ENCODE assay signal across 20 mouse cellular contexts in the genomic region with DNA sequence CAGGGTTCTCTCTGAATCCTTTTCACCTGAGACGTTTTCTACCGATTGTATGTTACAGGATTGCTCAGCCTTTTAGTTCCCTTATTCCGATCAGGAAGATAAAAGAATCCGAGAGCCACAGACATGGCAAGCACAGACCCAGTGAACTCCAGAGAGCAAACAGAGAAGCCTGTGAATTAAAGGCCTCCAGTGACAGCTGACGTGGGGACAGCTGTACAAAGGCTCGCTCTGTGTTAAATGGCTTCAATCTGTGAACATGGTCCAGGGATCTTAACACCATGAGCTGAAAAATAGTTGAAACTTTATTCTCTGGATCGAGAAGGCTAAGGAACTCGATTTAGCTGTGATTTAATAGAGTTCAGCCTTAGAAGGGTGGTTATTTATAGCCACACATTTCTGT.
DNase-seq lines count a peak whose midpoint lies in the region; ATAC-seq and TF ChIP-seq lines count a peak whose summit lies in the region.
"Had no signal": no experiment of that assay in that cellular context is flagged by ENCODE, and none has a peak within 500 bp of the region (broad histone marks: within the 10 kb centered on the region; RNA-seq: fewer than 3 reads in every experiment).

No protein-coding gene starts in this region.

- ATAC-seq in midbrain, postnatal 0 days (ENCODE audit: low FRiP score), result no peak
- ATAC-seq in midbrain, embryonic 15.5 days (replicated peaks), result no peak
- no peak; the same call in 1 of the 2 replicates for ATAC-seq in embryonic facial prominence, embryonic 14.5 days (ENCODE audit: low read depth)
- ATAC-seq in forebrain, embryonic 14.5 days, result no peak
- ATAC-seq: forebrain, postnatal 0 days; inflammation-experienced regulatory T-cells, adult 6 months had no signal

- H3K79me2 ChIP-seq in myocyte (ENCODE audit: control insufficient read depth, insufficient read depth), result no peaks in the 10 kb centered on the region

- no peaks in the 10 kb centered on the region for H3K27me3 ChIP-seq in midbrain, postnatal 0 days (ENCODE audit: insufficient read depth, low read length)
- no peaks in the 10 kb centered on the region for H3K27me3 ChIP-seq in midbrain, embryonic 15.5 days (replicated peaks)
- H3K27me3 ChIP-seq in embryonic facial prominence, embryonic 14.5 days (replicated peaks; ENCODE audit: control insufficient read depth, insufficient read depth, low read length), result no peaks in the 10 kb centered on the region
- no peaks in the 10 kb centered on the region for H3K27me3 ChIP-seq in myocyte (ENCODE audit: control insufficient read depth, insufficient read depth, insufficient read length)
- H3K27me3 ChIP-seq in forebrain, embryonic 14.5 days (replicated peaks; ENCODE audit: control insufficient read depth, insufficient read depth, low read length), result no peaks in the 10 kb centered on the region
- H3K27me3 ChIP-seq: forebrain, embryonic 12.5 days; heart, embryonic 15.5 days; hindbrain, embryonic 15.5 days had no signal

- WGBS in midbrain, postnatal 0 days, result 56% methylated on average over 8 of the region's 8 CpGs
- 59% methylated on average over 8 of the region's 8 CpGs for WGBS in midbrain, embryonic 15.5 days
- WGBS in embryonic facial prominence, embryonic 14.5 days, result 48% methylated on average over 8 of the region's 8 CpGs
- 65% methylated on average over 8 of the region's 8 CpGs for WGBS in forebrain, embryonic 14.5 days

- no peaks in the 10 kb centered on the region for H3K4me1 ChIP-seq in midbrain, postnatal 0 days (ENCODE audit: insufficient read depth, low read length)
- no peaks in the 10 kb centered on the region for H3K4me1 ChIP-seq in midbrain, embryonic 15.5 days
- H3K4me1 ChIP-seq in embryonic facial prominence, embryonic 14.5 days (ENCODE audit: control insufficient read depth, insufficient read depth, low read length), result no peaks in the 10 kb centered on the region
- H3K4me1 ChIP-seq in forebrain, embryonic 14.5 days (ENCODE audit: control insufficient read depth, insufficient read depth, low read length), result no peaks in the 10 kb centered on the region
- H3K4me1 ChIP-seq: forebrain, embryonic 12.5 days; heart, embryonic 15.5 days; hindbrain, embryonic 15.5 days had no signal

- H3K9ac ChIP-seq in midbrain, postnatal 0 days (replicated peaks; ENCODE audit: low read length, poor library complexity, severe bottlenecking), result no peak overlapping the region
- no peak overlapping the region for H3K9ac ChIP-seq in midbrain, embryonic 15.5 days
- no peak overlapping the region for H3K9ac ChIP-seq in embryonic facial prominence, embryonic 14.5 days (ENCODE audit: low read depth, low read length)
- no peak overlapping the region for H3K9ac ChIP-seq in forebrain, embryonic 14.5 days (ENCODE audit: low read length)
- H3K9ac ChIP-seq: forebrain, embryonic 12.5 days; forebrain, postnatal 0 days; heart, embryonic 15.5 days; hindbrain, embryonic 15.5 days had no signal

- H3K9me3 ChIP-seq in midbrain, postnatal 0 days (ENCODE audit: low read length), result no peaks in the 10 kb centered on the region
- H3K9me3 ChIP-seq in midbrain, embryonic 15.5 days, result no peaks in the 10 kb centered on the region
- H3K9me3 ChIP-seq in embryonic facial prominence, embryonic 14.5 days (ENCODE audit: control insufficient read depth, low read length), result no peaks in the 10 kb centered on the region
- H3K9me3 ChIP-seq in forebrain, embryonic 14.5 days (replicated peaks; ENCODE audit: control insufficient read depth, low read length), result no peaks in the 10 kb centered on the region
- H3K9me3 ChIP-seq: forebrain, embryonic 12.5 days; heart, embryonic 15.5 days; hindbrain, embryonic 10.5 days; hindbrain, embryonic 15.5 days had no signal

- TF ChIP-seq CTCF in midbrain, postnatal 0 days (IDR thresholded peaks at IDR 0.05), result no peak

- H3K27ac ChIP-seq in midbrain, postnatal 0 days (ENCODE audit: low read depth, low read length), result no peak overlapping the region
- H3K27ac ChIP-seq in midbrain, embryonic 15.5 days, result no peak overlapping the region
- no peak overlapping the region for H3K27ac ChIP-seq in embryonic facial prominence, embryonic 14.5 days (replicated peaks; ENCODE audit: low read depth, low read length)
- H3K27ac ChIP-seq in forebrain, embryonic 14.5 days (ENCODE audit: low read depth, low read length), result no peak overlapping the region
- H3K27ac ChIP-seq: forebrain, embryonic 12.5 days; heart, adult 2 months; heart, embryonic 15.5 days; hindbrain, embryonic 10.5 days; hindbrain, embryonic 15.5 days had no signal

- H3K36me3 ChIP-seq in midbrain, postnatal 0 days (ENCODE audit: insufficient read depth, low read length), result no peaks in the 10 kb centered on the region
- no peaks in the 10 kb centered on the region for H3K36me3 ChIP-seq in midbrain, embryonic 15.5 days (replicated peaks)
- no peaks in the 10 kb centered on the region for H3K36me3 ChIP-seq in embryonic facial prominence, embryonic 14.5 days (ENCODE audit: control insufficient read depth, insufficient read depth, low read length)
- no peaks in the 10 kb centered on the region for H3K36me3 ChIP-seq in myocyte (ENCODE audit: control insufficient read depth, insufficient read depth)
- no peaks in the 10 kb centered on the region for H3K36me3 ChIP-seq in forebrain, embryonic 14.5 days (ENCODE audit: control insufficient read depth, insufficient read depth, low read length)
- H3K36me3 ChIP-seq: forebrain, embryonic 12.5 days; heart, embryonic 15.5 days; hindbrain, embryonic 10.5 days; hindbrain, embryonic 15.5 days had no signal

- no peak overlapping the region for H3ac ChIP-seq in myocyte (ENCODE audit: control insufficient read depth, insufficient read length)

- peak; percentile 76 for DNase-seq in heart, adult 11 months
- no peak for DNase-seq in heart, postnatal 36 days
- DNase-seq in midbrain, postnatal 0 days (ENCODE audit: low spot score), result peak; percentile 14
- peak; percentile 33 for DNase-seq in embryonic facial prominence, embryonic 14.5 days (ENCODE audit: low spot score)
- no peak for DNase-seq in forebrain, embryonic 14.5 days (ENCODE audit: low spot score)
- no peak for DNase-seq in kidney, adult 18-20 months
- DNase-seq: adrenal gland, postnatal 10 days; cerebellum, adult 2 months; cerebellum, postnatal 10 days; forebrain, postnatal 0 days; heart, adult 2 months; heart, postnatal 14 days had no signal

- intact Hi-C loops in heart, postnatal 36 days (cut with DNase I), result no loop called here

- no peak overlapping the region for H3K4me2 ChIP-seq in midbrain, postnatal 0 days (ENCODE audit: low read depth, low read length, poor library complexity, severe bottlenecking)
- no peak overlapping the region for H3K4me2 ChIP-seq in midbrain, embryonic 15.5 days
- H3K4me2 ChIP-seq in embryonic facial prominence, embryonic 14.5 days (ENCODE audit: low read depth, low read length), result no peak overlapping the region
- H3K4me2 ChIP-seq in myocyte (ENCODE audit: low read depth), result peak overlapping the region; percentile 14
- H3K4me2 ChIP-seq in forebrain, embryonic 14.5 days (ENCODE audit: low read length), result no peak overlapping the region
- H3K4me2 ChIP-seq: forebrain, embryonic 12.5 days; heart, embryonic 11.5 days; heart, embryonic 15.5 days; hindbrain, embryonic 15.5 days had no signal

- no peak for TF ChIP-seq POLR2A in myocyte (IDR thresholded peaks at IDR 0.05; ENCODE audit: insufficient read length, low read depth)

- no peak overlapping the region for H3K4me3 ChIP-seq in midbrain, postnatal 0 days (ENCODE audit: low read depth, low read length)
- H3K4me3 ChIP-seq in midbrain, embryonic 15.5 days, result no peak overlapping the region
- no peak overlapping the region for H3K4me3 ChIP-seq in embryonic facial prominence, embryonic 14.5 days (ENCODE audit: low read depth, low read length)
- H3K4me3 ChIP-seq in myocyte, result no peak overlapping the region
- H3K4me3 ChIP-seq in forebrain, embryonic 14.5 days (ENCODE audit: low read depth, low read length), result no peak overlapping the region
- H3K4me3 ChIP-seq: forebrain, embryonic 12.5 days; heart, adult 2 months; heart, embryonic 15.5 days; hindbrain, embryonic 10.5 days; hindbrain, embryonic 15.5 days had no signal

TF ChIP-seq in myocyte, 11 proteins besides CTCF, POLR2A, EP300 and RAD21:
- TF ChIP-seq USF1 (IDR thresholded peaks at IDR 0.05; ENCODE audit: low read depth) (no peak), TCF3 (IDR thresholded peaks at IDR 0.05; ENCODE audit: insufficient read length, low read depth) (no peak), SRF (IDR thresholded peaks at IDR 0.05; ENCODE audit: control insufficient read depth, insufficient read length, low read depth) (no peak), TCF12 (IDR thresholded peaks at IDR 0.05; ENCODE audit: insufficient read depth, poor library complexity, severe bottlenecking) (peak; percentile 40), POLR2AphosphoS2 (IDR thresholded peaks at IDR 0.05; ENCODE audit: insufficient read length, low read depth) (no peak), E2F4 (IDR thresholded peaks at IDR 0.05; ENCODE audit: insufficient read depth) (no peak), MYOD1 (IDR thresholded peaks at IDR 0.05; ENCODE audit: control insufficient read depth in 1 of 3, insufficient read length in 2 of 3, low read depth in 2 of 3) (peak in 2 of 3 experiments; percentile 62 to 76), MAX (IDR thresholded peaks at IDR 0.05; ENCODE audit: low read depth) (no peak), REST (IDR thresholded peaks at IDR 0.05; ENCODE audit: insufficient read depth, insufficient read length) (no peak), MYOG (IDR thresholded peaks at IDR 0.05; ENCODE audit: control insufficient read depth in 1 of 3, insufficient read depth in 1 of 3, insufficient read length in 2 of 3, low read depth in 2 of 3) (peak in 2 of 3 experiments; percentile 62 to 90), CEBPB (IDR thresholded peaks at IDR 0.05; ENCODE audit: insufficient read depth, poor library complexity, severe bottlenecking) (no peak)
TF ChIP-seq in myocyte: peak in this region for 3.

Comparison
In these comparisons a context has a peak if more than half of its experiments do, and no peak if none do; other contexts are left out.
1. DNase-seq: peak in heart, adult 11 months (single experiment), midbrain, postnatal 0 days (single experiment) and embryonic facial prominence, embryonic 14.5 days (single experiment); none in heart, postnatal 36 days (0 of 2), forebrain, embryonic 14.5 days (single experiment) and kidney, adult 18-20 months (single experiment).